Mouse (Mus musculus): ENCODE data around the gene Slc6a6. TPM values are rescaled to one million over a fixed set of nuclear protein-coding genes. Genes with fewer than 3 reads are reported as not detected.

The Slc6a6 gene
- total and polyA plus RNA-seq, 3 experiments, result 28.4 to 56.0 (median 31.3) TPM

GRCm38 (mm10) chr6:91690222-91690621 is 6.4 kb downstream of the Slc6a6 start:
- dilution Hi-C loops (cut with MboI; ENCODE audit: extremely low pct_ligation_motif_present, extremely low pct_unique_long_range_greater_than_20kb, low sequenced_read_pairs) (no loop called here), in situ Hi-C loops (cut with MboI; ENCODE audit: low pct_ligation_motif_present, low pct_unique_long_range_greater_than_20kb, low sequenced_read_pairs) (loop anchor here (5.0 kb wide), 1 partner anchor 47 kb away; no protein-coding TSS in a partner anchor)
- no peak overlapping the region for H3K4me3 ChIP-seq (replicated peaks in 1 of 3; ENCODE audit: low read depth in 2 of 3, low read length in 2 of 3, poor library complexity in 1 of 3)
- peaks cover 2% of the 10 kb centered on the region for H3K79me2 ChIP-seq (replicated peaks; ENCODE audit: control insufficient read depth, extremely low read depth, insufficient read depth, poor library complexity, severe bottlenecking)
- H3K27me3 ChIP-seq (replicated peaks), result no peaks in the 10 kb centered on the region
- H3K9ac ChIP-seq (ENCODE audit: insufficient read depth, low read depth), result no peak overlapping the region
- no peak for DNase-seq (ENCODE audit: extremely low read depth)
- peaks cover 3 to 56% of the 10 kb centered on the region in 2 experiments for H3K36me3 ChIP-seq (replicated peaks in 1 of 2; ENCODE audit: control insufficient read depth in 1 of 2, insufficient read depth in 1 of 2, low read length in 1 of 2)
- TF ChIP-seq GABPA (IDR thresholded peaks at IDR 0.05; ENCODE audit: insufficient replicate concordance, low read depth, low read length) (no peak), HCFC1 (IDR thresholded peaks at IDR 0.05; ENCODE audit: low read depth, low read length) (no peak), EP300 (IDR thresholded peaks at IDR 0.05; ENCODE audit: low read length) (no peak)
- H3K4me1 ChIP-seq (ENCODE audit: control insufficient read depth in 1 of 2, insufficient read depth in 2 of 2), result peaks cover 30 to 87% of the 10 kb centered on the region in 2 experiments
- no peak overlapping the region for H3K4me2 ChIP-seq (ENCODE audit: insufficient read depth, low read depth, poor library complexity, severe bottlenecking)
- H3K27ac ChIP-seq (ENCODE audit: insufficient read depth, low read depth), result no peak overlapping the region
- H3K9me3 ChIP-seq (replicated peaks; ENCODE audit: low read length), result no peaks in the 10 kb centered on the region

- Histone ChIP-seq H3K4me3 (replicated peaks in 1 of 3; ENCODE audit: low read depth in 2 of 3, low read length in 2 of 3, poor library complexity in 1 of 3) (no peak overlapping the region), H3K27ac (ENCODE audit: insufficient read depth, low read depth) (no peak overlapping the region), H3K4me1 (ENCODE audit: control insufficient read depth in 1 of 2, insufficient read depth in 2 of 2) (peaks cover 31 to 87% of the 10 kb centered on the region in 2 experiments), H3K4me2 (ENCODE audit: insufficient read depth, low read depth, poor library complexity, severe bottlenecking) (no peak overlapping the region), H3K79me2 (replicated peaks; ENCODE audit: control insufficient read depth, extremely low read depth, insufficient read depth, poor library complexity, severe bottlenecking) (no peaks in the 10 kb centered on the region; the same call in none of the 2 replicates), H3K9ac (ENCODE audit: insufficient read depth, low read depth) (no peak overlapping the region), H3K36me3 (replicated peaks in 1 of 2; ENCODE audit: control insufficient read depth in 1 of 2, insufficient read depth in 1 of 2, low read length in 1 of 2) (peaks cover 3 to 56% of the 10 kb centered on the region in 2 experiments), H3K9me3 (replicated peaks; ENCODE audit: low read length) (no peaks in the 10 kb centered on the region), H3K27me3 (replicated peaks) (no peaks in the 10 kb centered on the region)
- DNase-seq (ENCODE audit: extremely low read depth), result no peak
- dilution Hi-C loops (cut with MboI; ENCODE audit: extremely low pct_ligation_motif_present, extremely low pct_unique_long_range_greater_than_20kb, low sequenced_read_pairs) (no loop called here), in situ Hi-C loops (cut with MboI; ENCODE audit: low pct_ligation_motif_present, low pct_unique_long_range_greater_than_20kb, low sequenced_read_pairs) (loop anchor here (5.0 kb wide), 1 partner anchor 47 kb away; no protein-coding TSS in a partner anchor)
- TF ChIP-seq JUN (IDR thresholded peaks at IDR 0.05; ENCODE audit: insufficient read depth, low read depth, low read length), result no peak
- no peak for TF ChIP-seq ZMIZ1 (IDR thresholded peaks at IDR 0.05; ENCODE audit: low read depth, low read length)
- no peak for TF ChIP-seq MAZ (IDR thresholded peaks at IDR 0.05; ENCODE audit: low read depth, low read length)
- TF ChIP-seq EP300 (IDR thresholded peaks at IDR 0.05; ENCODE audit: low read length), result no peak
- no peak for TF ChIP-seq BHLHE40 (IDR thresholded peaks at IDR 0.05; ENCODE audit: low read depth, low read length)
- no peak for TF ChIP-seq RCOR1 (conservative IDR thresholded peaks at IDR 0.05; ENCODE audit: low read depth, low read length)
- no peak for TF ChIP-seq ETS1 (conservative IDR thresholded peaks at IDR 0.05; ENCODE audit: low read depth, low read length)
- no peak for TF ChIP-seq ZKSCAN1 (IDR thresholded peaks at IDR 0.05; ENCODE audit: borderline replicate concordance, low read depth, low read length)
- TF ChIP-seq HCFC1 (IDR thresholded peaks at IDR 0.05; ENCODE audit: low read depth, low read length), result no peak
- TF ChIP-seq GABPA (IDR thresholded peaks at IDR 0.05; ENCODE audit: insufficient replicate concordance, low read depth, low read length), result no peak
- TF ChIP-seq ELF1 (IDR thresholded peaks at IDR 0.05; ENCODE audit: low read depth, low read length), result no peak
- TF ChIP-seq USF2 (conservative IDR thresholded peaks at IDR 0.05; ENCODE audit: low read depth, low read length), result no peak
- no peak for TF ChIP-seq JUND (conservative IDR thresholded peaks at IDR 0.05; ENCODE audit: low read depth, low read length)
- no peak for TF ChIP-seq POLR2A (IDR thresholded peaks at IDR 0.05; ENCODE audit: low read depth, low read length)
- no peak for TF ChIP-seq TCF12 (IDR thresholded peaks at IDR 0.05; ENCODE audit: low read depth, low read length)
- no peak for TF ChIP-seq CTCF (conservative IDR thresholded peaks at IDR 0.05 in 1 of 2, IDR thresholded peaks at IDR 0.05 in 1 of 2; ENCODE audit: low read depth in 2 of 2, low read length in 2 of 2)
- TF ChIP-seq MEF2A (IDR thresholded peaks at IDR 0.05; ENCODE audit: borderline replicate concordance, low read depth, low read length), result no peak
- no peak for TF ChIP-seq NELFE (IDR thresholded peaks at IDR 0.05; ENCODE audit: low read depth, low read length)
- no peak for TF ChIP-seq IRF4 (IDR thresholded peaks at IDR 0.05; ENCODE audit: low read depth, low read length)
- no peak for TF ChIP-seq PAX5 (IDR thresholded peaks at IDR 0.05; ENCODE audit: low read length)
Measured at GRCm38 (mm10) chr6:91690646-91691045, 6.8 kb downstream of the Slc6a6 start.
